Mouse (Mus musculus) kidney, adult 2 months (tissue): Measurements from ENCODE around the gene St8sia6. TPM values are rescaled to one million over a fixed set of nuclear protein-coding genes. Genes with fewer than 3 reads are reported as not detected.

Experiments used
- DNase-seq: peaks from one replicate; pipeline ENCODE4 v3.0.0; 2021
- H3K27ac ChIP-seq: fragments of 200-500 bp; 2 replicates; pipeline ENCODE4 v1.5.1; 2012; ENCODE audit warnings: low read depth, low read length, control low read depth, inconsistent platforms; ENCODE audit not compliant: insufficient read depth
- H3K27me3 ChIP-seq: fragments of 200-500 bp; replicated peaks from 2 replicates; pipeline ENCODE4 v1.6.1; 2012; ENCODE audit warnings: mild to moderate bottlenecking, moderate library complexity, low read length, inconsistent platforms; ENCODE audit not compliant: control insufficient read depth, insufficient read depth
- H3K36me3 ChIP-seq: fragments of 200-500 bp; 2 replicates; pipeline ENCODE4 v1.6.1; 2012; ENCODE audit warnings: mild to moderate bottlenecking, moderate library complexity, low read length, inconsistent platforms; ENCODE audit not compliant: control insufficient read depth, insufficient read depth
- H3K4me1 ChIP-seq: fragments of 200-500 bp; 2 replicates; pipeline ENCODE4 v1.6.1; 2011; ENCODE audit warnings: low read length; ENCODE audit not compliant: control insufficient read depth, insufficient read depth
- H3K4me3 ChIP-seq: fragments of 200-500 bp; 2 replicates; pipeline ENCODE4 v1.5.1; 2011; ENCODE audit warnings: mild to moderate bottlenecking, low read depth, low read length, control low read depth; ENCODE audit not compliant: insufficient read depth
- CTCF ChIP-seq: fragments of 200-500 bp; conservative IDR thresholded peaks from 2 replicates; pipeline ENCODE4 v1.5.1; 2011; ENCODE audit warnings: low read depth, mild to moderate bottlenecking, control low read depth, low read length, moderate library complexity, mixed read lengths; ENCODE audit not compliant: insufficient read depth, insufficient read length
- POLR2A ChIP-seq: fragments of 200-500 bp; IDR thresholded peaks from one replicate; pipeline ENCODE4 v1.6.1; 2011; ENCODE audit warnings: low read depth, low read length, control low read depth
- WGBS: fragments of 180-500 bp; shearing (Covaris S2); methylation state at CpG from one replicate; pipeline ENCODE4 v1.1.7; 2018; 5-methylcytosine and 5-hydroxymethylcytosine counted together
- polyA plus RNA-seq: library from polyadenylated mRNA; depleted of rRNA; stranded (reverse); fragments of >200 nt; gene quantifications from 2 replicates; pipeline ENCODE4 v1.2.3, GENCODE M21; 2012; rRNA removed

The St8sia6 gene
- 3.7 and 4.0 TPM in 2 replicates for polyA plus RNA-seq

DNA sequence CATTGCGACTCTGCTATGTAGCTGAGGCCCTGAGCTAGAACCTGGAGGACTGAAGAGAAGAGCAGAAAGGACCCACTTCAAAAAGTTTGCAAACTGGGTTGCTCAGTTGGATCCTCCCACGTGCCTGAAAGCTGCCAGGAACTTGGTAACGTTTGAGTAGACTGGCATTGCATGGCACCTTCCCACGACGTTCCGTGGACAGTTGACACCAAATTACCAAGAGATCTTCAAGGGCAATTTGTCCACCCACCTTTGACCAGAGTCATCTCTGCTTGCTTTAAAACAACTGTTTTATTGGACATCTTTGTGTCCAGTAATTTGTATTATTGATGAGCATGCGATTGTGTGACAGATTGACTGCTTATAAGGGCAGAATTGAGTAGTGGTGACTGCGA lies at the start of gene St8sia6:
Gene St8sia6, minus strand, starts transcription at position 96 of the 395 bp plus-strand sequence.
- peak within 1 kb of the TSS; percentile 75 for H3K4me3 ChIP-seq
- TF ChIP-seq CTCF (no peak), POLR2A (no peak)
- no peaks in the 10 kb centered on the region for H3K36me3 ChIP-seq
- H3K27me3 ChIP-seq: no peaks in the 10 kb centered on the region
- 36% methylated on average over 8 of the region's 8 CpGs for WGBS
- peak within 1 kb of the TSS; percentile 26; the same call in 1 of the 2 replicates for H3K27ac ChIP-seq
- no peaks in the 10 kb centered on the region for H3K4me1 ChIP-seq
- no peak for DNase-seq

DNA sequence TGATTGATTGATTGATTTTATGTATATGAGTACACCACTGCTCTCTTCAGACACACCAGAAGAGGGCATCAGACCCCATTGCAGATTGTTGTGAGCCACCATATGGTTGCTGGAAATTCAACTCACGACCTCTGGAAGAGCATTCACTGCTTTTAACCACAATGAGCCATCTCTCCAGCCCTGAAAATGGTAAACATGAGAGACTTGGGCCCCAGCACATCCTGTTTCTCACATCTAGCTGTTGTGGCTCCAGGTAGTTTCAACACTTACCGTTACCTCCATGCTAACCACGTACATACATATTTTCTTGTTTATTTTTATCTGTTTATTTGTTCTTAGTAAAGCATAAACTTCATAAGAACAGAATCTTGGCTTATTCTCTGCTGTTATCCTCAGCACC lies 42.4 kb upstream of the St8sia6 start:
- no peak for TF ChIP-seq CTCF
- TF ChIP-seq POLR2A: no peak
- Histone ChIP-seq H3K36me3 (no peaks in the 10 kb centered on the region), H3K27ac (no peak overlapping the region), H3K4me1 (no peaks in the 10 kb centered on the region), H3K27me3 (no peaks in the 10 kb centered on the region), H3K4me3 (no peak overlapping the region)
- no peak for DNase-seq
- 83% methylated on average over 3 of the region's 3 CpGs for WGBS

DNA sequence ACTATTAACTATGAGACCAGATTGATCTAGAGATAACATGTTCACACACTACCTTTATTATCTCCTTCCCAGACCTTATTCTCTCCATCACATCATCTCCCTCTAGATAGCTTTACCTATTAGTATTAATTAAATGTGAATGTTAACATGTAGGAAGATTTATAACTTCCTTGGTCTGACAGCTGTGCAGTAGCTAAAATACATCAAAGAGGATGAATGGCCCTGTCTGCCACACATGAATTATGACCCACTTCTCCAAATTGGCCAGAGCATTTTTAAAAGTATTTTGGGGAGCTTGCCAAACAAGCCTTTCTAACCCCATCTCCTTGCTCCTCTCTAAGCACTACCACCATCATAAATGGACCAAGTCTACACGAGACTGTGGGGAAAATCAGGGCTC lies 41.1 kb upstream of the St8sia6 start:
- no peak overlapping the region for H3K4me3 ChIP-seq
- H3K27me3 ChIP-seq: no peaks in the 10 kb centered on the region
- no peak for TF ChIP-seq POLR2A
- no peak for TF ChIP-seq CTCF
- H3K27ac ChIP-seq: no peak overlapping the region
- H3K4me1 ChIP-seq: no peaks in the 10 kb centered on the region
- WGBS: 42% methylated on average over 1 of the region's 1 CpGs
- H3K36me3 ChIP-seq: no peaks in the 10 kb centered on the region
- no peak for DNase-seq

DNA sequence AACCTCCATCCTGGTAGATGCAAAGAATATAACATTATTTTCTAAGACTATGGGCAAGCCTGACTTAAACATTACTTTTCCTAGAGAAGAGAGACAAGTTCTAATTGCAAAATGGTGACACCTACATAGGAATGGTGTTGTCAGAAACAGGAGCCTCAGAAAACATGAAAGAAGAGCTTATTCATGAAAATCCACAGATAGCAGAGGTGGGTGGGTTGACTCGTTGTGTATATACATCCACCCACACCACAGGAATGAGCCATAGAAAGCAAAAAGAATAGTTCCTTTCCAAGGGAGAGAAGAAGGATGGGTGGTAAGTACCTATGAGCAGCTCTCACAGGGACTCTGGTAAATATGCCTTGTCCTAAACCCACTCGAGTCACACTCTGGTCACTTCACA lies 22.8 kb upstream of the St8sia6 start:
- no peak for DNase-seq
- Histone ChIP-seq H3K27ac (no peak overlapping the region), H3K4me1 (no peaks in the 10 kb centered on the region), H3K27me3 (no peaks in the 10 kb centered on the region), H3K4me3 (no peak overlapping the region), H3K36me3 (no peaks in the 10 kb centered on the region)
- TF ChIP-seq CTCF (no peak), POLR2A (no peak)
- 89% methylated on average over 2 of the region's 2 CpGs for WGBS

DNA sequence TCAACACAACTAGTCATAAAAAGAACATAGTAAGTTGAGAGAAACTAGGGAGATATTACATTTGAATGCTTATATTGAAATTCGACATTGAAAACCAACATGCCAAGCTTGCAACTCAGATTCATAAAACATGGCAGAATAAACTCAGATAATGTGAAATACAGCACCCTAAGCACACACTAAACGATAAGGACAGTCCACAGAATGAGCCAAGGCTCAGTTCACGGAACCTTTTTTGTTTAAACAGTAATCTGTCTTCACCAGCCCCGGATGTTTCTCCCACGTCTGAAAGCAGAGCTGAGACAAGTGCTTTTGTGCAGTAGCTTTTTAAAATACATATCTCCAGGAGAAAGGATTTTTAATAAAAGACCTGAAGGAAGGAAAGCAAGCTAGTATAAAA lies 14.7 kb upstream of the St8sia6 start:
- Histone ChIP-seq H3K36me3 (no peaks in the 10 kb centered on the region), H3K27me3 (no peaks in the 10 kb centered on the region), H3K4me1 (no peaks in the 10 kb centered on the region), H3K4me3 (no peak overlapping the region), H3K27ac (no peak overlapping the region)
- no peak for DNase-seq
- TF ChIP-seq POLR2A (no peak), CTCF (no peak)
- 56% methylated on average over 5 of the region's 5 CpGs for WGBS

DNA sequence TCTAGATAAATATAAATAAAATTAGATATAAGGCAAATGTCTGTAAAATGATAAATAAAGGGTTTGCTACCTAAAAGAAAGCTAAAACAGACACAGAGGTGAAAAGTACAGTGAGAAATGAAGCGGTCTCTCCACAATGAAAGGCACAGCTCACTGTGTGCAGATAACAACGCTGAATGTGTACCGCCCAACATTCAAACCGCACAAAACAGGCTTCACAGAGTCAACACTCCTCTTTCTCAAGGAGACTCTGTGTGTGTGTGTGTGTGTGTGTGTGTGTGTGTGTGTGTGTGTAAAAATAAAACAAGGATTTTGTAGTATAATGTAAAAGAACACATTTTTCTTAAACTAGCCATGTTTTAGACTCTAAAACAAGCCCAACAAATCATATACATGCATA lies 14.1 kb upstream of the St8sia6 start:
- DNase-seq: no peak
- no peaks in the 10 kb centered on the region for H3K4me1 ChIP-seq
- TF ChIP-seq CTCF: no peak
- TF ChIP-seq POLR2A: no peak
- no peak overlapping the region for H3K27ac ChIP-seq
- H3K27me3 ChIP-seq: no peaks in the 10 kb centered on the region
- H3K4me3 ChIP-seq: no peak overlapping the region
- 82% methylated on average over 4 of the region's 4 CpGs for WGBS
- no peaks in the 10 kb centered on the region for H3K36me3 ChIP-seq

DNA sequence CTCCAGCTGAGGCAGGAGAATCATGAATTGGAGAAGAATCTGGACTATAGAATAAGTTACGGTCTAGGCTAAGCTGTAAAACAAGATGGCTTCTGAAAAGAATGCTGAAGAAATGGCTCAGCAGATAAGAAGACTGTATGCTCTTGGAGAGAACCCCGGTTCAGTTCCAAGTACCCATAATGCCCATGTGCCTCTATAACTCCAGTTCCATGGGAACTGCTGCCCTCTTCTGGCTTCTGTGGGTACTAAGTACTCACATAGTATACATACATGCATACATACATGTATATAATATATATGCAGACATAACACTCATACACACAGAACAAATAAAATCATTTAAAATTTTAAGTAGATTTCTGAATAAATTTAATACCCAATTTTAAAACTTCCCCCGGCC lies 12.3 kb upstream of the St8sia6 start:
- no peaks in the 10 kb centered on the region for H3K27me3 ChIP-seq
- no peaks in the 10 kb centered on the region for H3K36me3 ChIP-seq
- 91% methylated on average over 3 of the region's 3 CpGs for WGBS
- no peak overlapping the region for H3K4me3 ChIP-seq
- H3K4me1 ChIP-seq: no peaks in the 10 kb centered on the region
- TF ChIP-seq CTCF (no peak), POLR2A (no peak)
- DNase-seq: no peak
- no peak overlapping the region for H3K27ac ChIP-seq

DNA sequence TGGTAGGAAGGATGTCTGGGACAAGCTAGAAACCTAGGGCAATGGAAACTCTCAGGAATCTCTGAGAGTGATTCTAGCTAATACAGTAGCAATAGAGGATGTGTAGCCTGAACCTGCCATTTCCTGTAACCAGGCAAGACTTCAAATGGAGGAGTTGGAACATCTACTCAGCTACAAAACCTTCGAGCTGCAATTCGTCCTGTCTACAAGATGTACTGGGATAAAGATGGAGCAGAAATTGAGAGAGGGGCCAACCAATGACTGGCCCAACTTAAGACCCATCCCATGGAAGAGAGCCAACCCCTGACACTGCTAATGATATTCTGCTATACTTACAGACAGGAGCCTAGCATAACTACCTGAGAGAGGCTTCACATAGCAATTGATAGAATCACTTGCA lies 6.8 kb upstream of the St8sia6 start:
- 88% methylated on average over 2 of the region's 2 CpGs for WGBS
- H3K36me3 ChIP-seq: no peaks in the 10 kb centered on the region
- H3K27ac ChIP-seq: no peak overlapping the region
- DNase-seq: no peak
- H3K4me3 ChIP-seq: no peak overlapping the region
- no peaks in the 10 kb centered on the region for H3K4me1 ChIP-seq
- no peaks in the 10 kb centered on the region for H3K27me3 ChIP-seq
- TF ChIP-seq CTCF (no peak), POLR2A (no peak)
